Mouse (Mus musculus): ENCODE results near the gene Ddx59. TPM values are rescaled to one million over a fixed set of nuclear protein-coding genes. Genes with fewer than 3 reads are reported as not detected.
A peak's percentile ranks its signal among the peaks of the same experiment; 100 is the strongest.

The Ddx59 gene
- polyA plus RNA-seq, 1 experiment from 2014 or later: 4.5 TPM

DNA sequence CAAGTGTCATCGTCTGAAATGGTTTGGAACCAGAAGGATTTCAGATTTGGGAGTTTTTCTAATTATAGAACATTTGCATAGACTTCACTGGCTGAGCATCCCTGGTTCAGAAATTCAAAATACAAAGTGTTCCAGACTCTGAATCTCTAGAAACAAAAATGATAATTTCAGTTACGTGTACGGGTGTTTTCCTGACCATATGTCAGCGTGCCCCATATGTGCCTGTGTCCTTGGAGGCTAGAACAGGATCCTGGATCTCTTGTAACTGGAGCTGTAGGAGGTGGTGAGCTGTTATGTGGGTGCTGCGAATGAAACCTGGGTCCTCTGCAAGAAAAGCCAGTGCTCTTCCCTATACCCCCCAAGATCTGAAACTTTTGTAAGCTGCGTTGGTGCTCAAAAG, 3.3 kb downstream of the Ddx59 start:
- ATAC-seq: no peak
- Histone ChIP-seq H3K27me3 (ENCODE audit: insufficient read depth, low read length) (no peaks in the 10 kb centered on the region), H3K36me3 (replicated peaks; ENCODE audit: insufficient read depth, low read length) (peaks cover 6% of the 10 kb centered on the region), H3K9ac (replicated peaks) (no peak overlapping the region), H3K9me3 (ENCODE audit: low read length) (no peaks in the 10 kb centered on the region), H3K4me1 (ENCODE audit: insufficient read depth) (peaks cover 6% of the 10 kb centered on the region), H3K27ac (ENCODE audit: low read depth) (no peak overlapping the region), H3K4me3 (ENCODE audit: low read depth, low read length) (no peak overlapping the region), H3K4me2 (ENCODE audit: low read depth, low read length) (no peak overlapping the region)
- TF ChIP-seq EP300 (IDR thresholded peaks at IDR 0.05; ENCODE audit: low read depth): no peak
- no peak for TF ChIP-seq CTCF (IDR thresholded peaks at IDR 0.05; ENCODE audit: low read depth)
- 88% methylated on average over 6 of the region's 6 CpGs for WGBS (ENCODE audit: insufficient replicate concordance)
- DNase-seq: no peak

DNA sequence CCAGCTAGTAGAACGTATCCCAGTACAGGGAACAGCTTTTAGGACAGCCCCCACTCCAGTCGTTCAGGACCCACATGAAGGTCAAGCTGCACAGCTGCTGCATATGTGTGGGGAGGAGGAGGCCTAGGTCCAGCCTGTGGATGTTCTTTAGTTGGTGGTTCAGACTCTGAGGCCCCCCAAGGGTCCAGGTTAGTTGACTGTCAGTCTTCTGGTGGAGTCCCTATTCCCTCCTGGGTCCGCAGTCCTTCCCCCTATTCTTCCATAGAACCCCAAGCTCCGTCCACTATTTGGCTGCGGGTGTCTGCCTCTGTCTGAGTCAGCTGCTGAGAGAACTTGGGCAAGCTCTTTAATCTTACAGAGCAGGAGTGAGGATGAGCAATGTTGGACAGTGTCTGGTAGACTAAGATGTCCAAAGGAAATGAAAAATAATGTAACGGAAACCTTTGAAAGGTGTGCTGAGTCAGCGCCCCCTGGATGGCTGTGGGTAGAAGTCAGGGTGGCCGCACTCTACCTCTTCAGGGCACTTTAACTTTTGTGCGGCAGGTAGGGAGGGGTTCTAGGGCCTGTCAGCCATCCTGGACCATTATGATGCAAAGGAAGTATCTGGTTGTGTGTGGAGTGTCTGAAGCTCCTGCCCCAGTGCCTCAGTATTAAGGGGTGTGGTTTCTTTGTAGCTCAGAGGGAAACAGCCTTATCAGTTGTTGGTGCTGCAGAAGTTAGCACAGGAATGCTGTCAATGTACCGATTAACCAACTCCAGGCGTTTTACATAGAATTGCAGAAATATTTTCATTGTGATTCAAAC, 12.3 kb downstream of the Ddx59 start:
- Histone ChIP-seq H3K9ac (replicated peaks) (0 out of 2 replicates have a peak overlapping the region, but pooled peaks have one; percentile 35), H3K4me2 (ENCODE audit: low read depth, low read length) (peak overlapping the region; percentile 39), H3K27me3 (ENCODE audit: insufficient read depth, low read length) (no peaks in the 10 kb centered on the region), H3K4me1 (ENCODE audit: insufficient read depth) (peaks cover 18% of the 10 kb centered on the region), H3K9me3 (ENCODE audit: low read length) (no peaks in the 10 kb centered on the region), H3K27ac (ENCODE audit: low read depth) (peak overlapping the region; percentile 71), H3K4me3 (ENCODE audit: low read depth, low read length) (no peak overlapping the region), H3K36me3 (replicated peaks; ENCODE audit: insufficient read depth, low read length) (peaks cover 6% of the 10 kb centered on the region)
- ATAC-seq (peak; percentile 96), DNase-seq (peak; percentile 21)
- TF ChIP-seq CTCF (IDR thresholded peaks at IDR 0.05; ENCODE audit: low read depth) (peak; percentile 15; the same call in 1 of the 2 replicates), EP300 (IDR thresholded peaks at IDR 0.05; ENCODE audit: low read depth) (peak; percentile 86)
- 65% methylated on average over 11 of the region's 11 CpGs for WGBS (ENCODE audit: insufficient replicate concordance)

DNA sequence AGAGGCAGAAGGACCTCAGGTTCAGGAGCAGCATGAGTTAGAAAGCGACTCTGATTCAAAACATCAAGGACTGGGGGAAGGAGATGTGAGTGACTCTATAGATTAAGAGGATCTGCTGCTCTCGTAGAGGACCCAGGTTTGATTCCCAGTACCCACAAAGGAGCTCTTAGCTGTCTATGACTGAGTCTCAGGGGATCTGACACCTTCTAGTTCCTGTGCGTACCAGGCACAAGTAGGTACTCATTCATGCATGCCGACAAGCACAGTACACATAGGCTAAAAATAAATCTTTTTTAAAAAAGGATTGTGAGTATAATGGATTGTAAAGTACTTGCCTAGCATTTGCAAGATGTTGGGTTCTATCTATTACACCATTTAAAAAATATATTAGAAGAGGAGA, 13.9 kb downstream of the Ddx59 start:
- DNase-seq: no peak
- H3K4me1 ChIP-seq (ENCODE audit: insufficient read depth): peaks cover 18% of the 10 kb centered on the region
- H3K4me3 ChIP-seq (ENCODE audit: low read depth, low read length): no peak overlapping the region
- no peak overlapping the region for H3K4me2 ChIP-seq (ENCODE audit: low read depth, low read length)
- H3K27ac ChIP-seq (ENCODE audit: low read depth): no peak overlapping the region
- ATAC-seq: no peak
- 80% methylated on average over 4 of the region's 4 CpGs for WGBS (ENCODE audit: insufficient replicate concordance)
- H3K9ac ChIP-seq (replicated peaks): no peak overlapping the region
- TF ChIP-seq EP300 (IDR thresholded peaks at IDR 0.05; ENCODE audit: low read depth) (no peak), CTCF (IDR thresholded peaks at IDR 0.05; ENCODE audit: low read depth) (no peak)
- peaks cover 4% of the 10 kb centered on the region for H3K36me3 ChIP-seq (replicated peaks; ENCODE audit: insufficient read depth, low read length)
- H3K9me3 ChIP-seq (ENCODE audit: low read length): no peaks in the 10 kb centered on the region
- no peaks in the 10 kb centered on the region for H3K27me3 ChIP-seq (ENCODE audit: insufficient read depth, low read length)

DNA sequence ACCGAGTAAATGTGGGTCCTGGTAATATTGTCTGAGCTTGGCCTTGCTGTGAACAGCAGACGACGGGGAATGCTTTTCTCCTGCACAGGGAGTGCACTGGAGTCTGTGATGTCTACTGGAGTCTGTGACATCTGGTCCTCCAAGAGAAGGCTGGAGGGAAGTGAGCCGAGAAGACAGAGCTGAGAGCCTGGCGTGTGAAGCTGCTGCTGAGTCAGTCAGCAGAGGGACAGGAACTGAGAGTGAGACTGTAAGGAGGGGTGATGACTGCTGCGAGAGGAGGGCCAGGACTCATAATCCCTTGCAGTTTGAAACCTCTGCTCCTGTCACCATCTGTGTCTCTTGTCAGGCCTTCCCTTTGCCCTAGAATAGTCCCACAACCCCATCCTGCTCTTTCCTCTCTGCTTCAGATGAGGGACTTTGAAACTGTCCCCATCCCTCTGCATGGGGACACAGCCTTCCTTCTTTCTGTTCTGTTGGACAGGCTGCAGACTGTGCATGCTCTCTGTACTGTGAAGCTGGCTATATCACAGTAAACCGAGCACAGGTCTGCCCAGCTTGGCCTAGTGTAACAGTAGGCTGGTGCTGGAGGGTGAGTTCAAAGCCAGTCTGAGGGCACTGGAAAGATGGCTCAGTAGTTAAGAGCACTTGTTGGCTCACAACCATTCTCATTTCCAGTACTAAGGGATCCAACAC, 15.2 kb downstream of the Ddx59 start:
- 64% methylated on average over 7 of the region's 7 CpGs for WGBS (ENCODE audit: insufficient replicate concordance)
- Histone ChIP-seq H3K9me3 (ENCODE audit: low read length) (no peaks in the 10 kb centered on the region), H3K9ac (replicated peaks) (no peak overlapping the region), H3K36me3 (replicated peaks; ENCODE audit: insufficient read depth, low read length) (no peaks in the 10 kb centered on the region; the same call in 1 of the 2 replicates), H3K27me3 (ENCODE audit: insufficient read depth, low read length) (no peaks in the 10 kb centered on the region), H3K4me2 (ENCODE audit: low read depth, low read length) (no peak overlapping the region), H3K4me1 (ENCODE audit: insufficient read depth) (peaks cover 18% of the 10 kb centered on the region), H3K27ac (ENCODE audit: low read depth) (no peak overlapping the region), H3K4me3 (ENCODE audit: low read depth, low read length) (no peak overlapping the region)
- no peak for TF ChIP-seq CTCF (IDR thresholded peaks at IDR 0.05; ENCODE audit: low read depth)
- no peak for TF ChIP-seq EP300 (IDR thresholded peaks at IDR 0.05; ENCODE audit: low read depth)
- ATAC-seq: no peak
- no peak for DNase-seq

DNA sequence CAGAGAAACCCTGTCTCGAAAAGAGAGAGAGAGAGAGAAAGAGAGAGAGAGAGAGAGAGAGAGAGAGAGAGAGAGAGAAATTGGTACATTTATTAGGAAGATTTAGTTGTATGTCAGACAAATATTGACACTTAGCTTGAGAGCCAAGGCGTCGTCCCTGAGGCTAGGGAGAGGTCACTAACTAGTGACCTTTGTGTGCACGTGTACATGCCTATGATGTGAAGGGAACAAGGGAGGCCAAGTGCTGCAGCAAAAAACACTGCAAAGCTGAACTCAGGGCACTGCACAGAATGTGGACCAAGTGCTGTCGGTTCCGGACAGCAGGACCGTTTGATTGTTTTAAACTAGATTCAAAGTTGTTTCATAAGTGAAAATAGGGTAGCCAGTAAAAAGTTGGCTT, 25.7 kb downstream of the Ddx59 start:
- DNase-seq (no peak), ATAC-seq (no peak)
- H3K36me3 ChIP-seq (replicated peaks; ENCODE audit: insufficient read depth, low read length): peaks cover under 1% of the 10 kb centered on the region; the same call in 1 of the 2 replicates
- WGBS (ENCODE audit: insufficient replicate concordance): 75% methylated on average over 7 of the region's 7 CpGs
- no peaks in the 10 kb centered on the region for H3K27me3 ChIP-seq (ENCODE audit: insufficient read depth, low read length)
- no peak overlapping the region for H3K9ac ChIP-seq (replicated peaks)
- H3K9me3 ChIP-seq (ENCODE audit: low read length): no peaks in the 10 kb centered on the region
- H3K4me3 ChIP-seq (ENCODE audit: low read depth, low read length): no peak overlapping the region
- H3K4me1 ChIP-seq (ENCODE audit: insufficient read depth): peaks cover 25% of the 10 kb centered on the region
- TF ChIP-seq EP300 (IDR thresholded peaks at IDR 0.05; ENCODE audit: low read depth): no peak
- TF ChIP-seq CTCF (IDR thresholded peaks at IDR 0.05; ENCODE audit: low read depth): no peak
- H3K27ac ChIP-seq (ENCODE audit: low read depth): no peak overlapping the region
- no peak overlapping the region for H3K4me2 ChIP-seq (ENCODE audit: low read depth, low read length)

DNA sequence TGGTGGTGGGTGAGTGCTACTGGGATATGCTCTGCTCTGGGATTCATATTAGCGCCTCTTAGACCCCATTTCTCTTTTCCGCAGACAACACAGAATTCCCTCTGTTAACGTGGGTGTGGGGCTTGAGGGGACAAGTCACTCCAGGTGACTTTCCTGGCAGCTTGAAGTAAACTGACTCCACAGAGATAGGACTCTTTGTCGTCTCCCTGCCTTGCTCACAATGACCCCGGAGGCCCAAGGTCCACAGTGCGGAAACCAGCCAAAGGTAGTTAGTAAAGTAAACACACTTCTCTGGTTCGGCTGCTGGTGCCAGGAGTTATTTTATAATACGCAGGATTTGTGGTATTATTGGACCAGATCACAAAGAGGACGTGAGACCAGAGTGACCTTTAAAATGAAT, 27.7 kb downstream of the Ddx59 start:
- WGBS (ENCODE audit: insufficient replicate concordance): 65% methylated on average over 9 of the region's 9 CpGs
- Histone ChIP-seq H3K4me2 (ENCODE audit: low read depth, low read length) (no peak overlapping the region), H3K4me3 (ENCODE audit: low read depth, low read length) (no peak overlapping the region), H3K9ac (replicated peaks) (no peak overlapping the region), H3K27me3 (ENCODE audit: insufficient read depth, low read length) (no peaks in the 10 kb centered on the region), H3K4me1 (ENCODE audit: insufficient read depth) (peaks cover 26% of the 10 kb centered on the region), H3K9me3 (ENCODE audit: low read length) (no peaks in the 10 kb centered on the region), H3K36me3 (replicated peaks; ENCODE audit: insufficient read depth, low read length) (no peaks in the 10 kb centered on the region), H3K27ac (ENCODE audit: low read depth) (no peak overlapping the region)
- 0 out of 2 replicates have a peak, but pooled peaks have one; percentile 31 for ATAC-seq
- TF ChIP-seq CTCF (IDR thresholded peaks at IDR 0.05; ENCODE audit: low read depth): no peak
- no peak for TF ChIP-seq EP300 (IDR thresholded peaks at IDR 0.05; ENCODE audit: low read depth)
- peak; percentile 35 for DNase-seq
